Mouse (Mus musculus): ENCODE results near the gene BC030499. TPM values are rescaled to one million over a fixed set of nuclear protein-coding genes. Genes with fewer than 3 reads are reported as not detected.

The BC030499 gene
- polyA plus RNA-seq, 1 experiment from 2014 or later, result not detected

- no peaks in the 10 kb centered on the region for H3K9me3 ChIP-seq (ENCODE audit: control insufficient read depth, low read length)
- H3K27ac ChIP-seq (ENCODE audit: low read length), result no peak overlapping the region; the same call in 1 of the 2 replicates
- H3K36me3 ChIP-seq (ENCODE audit: control insufficient read depth, insufficient read depth), result no peaks in the 10 kb centered on the region
- peak overlapping the region; percentile 46 for H3K4me2 ChIP-seq (ENCODE audit: low read length)
- H3K4me3 ChIP-seq (replicated peaks; ENCODE audit: low read length), result peak overlapping the region; percentile 17
- H3K9ac ChIP-seq (replicated peaks; ENCODE audit: low read depth, low read length), result no peak overlapping the region
- H3K27me3 ChIP-seq (replicated peaks; ENCODE audit: control insufficient read depth, insufficient read depth, low read length), result no peaks in the 10 kb centered on the region
- no peak for ATAC-seq
- H3K4me1 ChIP-seq (replicated peaks; ENCODE audit: control insufficient read depth, insufficient read depth, low read length), result peaks cover 26% of the 10 kb centered on the region
- WGBS, result 55% methylated on average over 15 of the region's 15 CpGs
These were observed 33.6 kb downstream of the BC030499 start for GRCm38 (mm10) chr11:78324000-78324785.

- 84% methylated on average over 12 of the region's 12 CpGs for WGBS
- no peaks in the 10 kb centered on the region for H3K27me3 ChIP-seq (replicated peaks; ENCODE audit: control insufficient read depth, insufficient read depth, low read length)
- H3K27ac ChIP-seq (ENCODE audit: low read length), result no peak overlapping the region
- H3K4me3 ChIP-seq (replicated peaks; ENCODE audit: low read length), result 0 out of 2 replicates have a peak overlapping the region, but pooled peaks have one; percentile 17
- no peaks in the 10 kb centered on the region for H3K36me3 ChIP-seq (ENCODE audit: control insufficient read depth, insufficient read depth)
- ATAC-seq, result no peak
- peaks cover 31% of the 10 kb centered on the region for H3K4me1 ChIP-seq (replicated peaks; ENCODE audit: control insufficient read depth, insufficient read depth, low read length)
- no peak overlapping the region for H3K9ac ChIP-seq (replicated peaks; ENCODE audit: low read depth, low read length)
- peak overlapping the region; percentile 46 for H3K4me2 ChIP-seq (ENCODE audit: low read length)
- no peaks in the 10 kb centered on the region for H3K9me3 ChIP-seq (ENCODE audit: control insufficient read depth, low read length)
These were observed 34.3 kb downstream of the BC030499 start for GRCm38 (mm10) chr11:78324965-78325364.

GRCm38 (mm10) chr11:78327215-78327614 lies 36.6 kb downstream of the BC030499 start:
- Histone ChIP-seq H3K36me3 (ENCODE audit: control insufficient read depth, insufficient read depth) (no peaks in the 10 kb centered on the region), H3K4me3 (replicated peaks; ENCODE audit: low read length) (no peak overlapping the region), H3K4me2 (ENCODE audit: low read length) (no peak overlapping the region), H3K9me3 (ENCODE audit: control insufficient read depth, low read length) (no peaks in the 10 kb centered on the region), H3K4me1 (replicated peaks; ENCODE audit: control insufficient read depth, insufficient read depth, low read length) (peaks cover 27% of the 10 kb centered on the region), H3K27me3 (replicated peaks; ENCODE audit: control insufficient read depth, insufficient read depth, low read length) (no peaks in the 10 kb centered on the region), H3K27ac (ENCODE audit: low read length) (no peak overlapping the region), H3K9ac (replicated peaks; ENCODE audit: low read depth, low read length) (no peak overlapping the region)
- WGBS, result 90% methylated on average over 4 of the region's 4 CpGs
- no peak for ATAC-seq

- Histone ChIP-seq H3K4me2 (ENCODE audit: low read length) (peak within 1 kb of the TSS; percentile 79), H3K4me1 (replicated peaks; ENCODE audit: control insufficient read depth, insufficient read depth, low read length) (peaks cover 22% of the 10 kb centered on the region), H3K27me3 (replicated peaks; ENCODE audit: control insufficient read depth, insufficient read depth, low read length) (no peaks in the 10 kb centered on the region), H3K9ac (replicated peaks; ENCODE audit: low read depth, low read length) (peak within 1 kb of the TSS; percentile 87), H3K4me3 (replicated peaks; ENCODE audit: low read length) (peak within 1 kb of the TSS; percentile 82), H3K36me3 (ENCODE audit: control insufficient read depth, insufficient read depth) (no peaks in the 10 kb centered on the region), H3K27ac (ENCODE audit: low read length) (peak within 1 kb of the TSS; percentile 53), H3K9me3 (ENCODE audit: control insufficient read depth, low read length) (no peaks in the 10 kb centered on the region)
- 12% methylated on average over 37 of the region's 37 CpGs for WGBS
- peak; percentile 97 for ATAC-seq
These were observed 37.2 kb downstream of the BC030499 start, which contains the start of gene Pigs for GRCm38 (mm10) chr11:78327634-78328511. Gene Pigs, plus strand, starts transcription at chr11:78328415.

- H3K4me3 ChIP-seq (replicated peaks; ENCODE audit: low read length), result peak overlapping the region; percentile 82
- under 1% methylated on average over 35 of the region's 41 CpGs for WGBS
- no peaks in the 10 kb centered on the region for H3K9me3 ChIP-seq (ENCODE audit: control insufficient read depth, low read length)
- peak overlapping the region; percentile 78 for H3K4me2 ChIP-seq (ENCODE audit: low read length)
- peak overlapping the region; percentile 19 for H3K27ac ChIP-seq (ENCODE audit: low read length)
- H3K27me3 ChIP-seq (replicated peaks; ENCODE audit: control insufficient read depth, insufficient read depth, low read length), result no peaks in the 10 kb centered on the region
- H3K36me3 ChIP-seq (ENCODE audit: control insufficient read depth, insufficient read depth), result no peaks in the 10 kb centered on the region
- peaks cover 18% of the 10 kb centered on the region for H3K4me1 ChIP-seq (replicated peaks; ENCODE audit: control insufficient read depth, insufficient read depth, low read length)
- peak overlapping the region; percentile 87 for H3K9ac ChIP-seq (replicated peaks; ENCODE audit: low read depth, low read length)
- peak; percentile 68 for ATAC-seq
These were observed 37.9 kb downstream of the BC030499 start for GRCm38 (mm10) chr11:78328512-78329056.

GRCm38 (mm10) chr11:78332676-78333075 lies 42.0 kb downstream of the BC030499 start:
- peaks cover 11% of the 10 kb centered on the region for H3K4me1 ChIP-seq (replicated peaks; ENCODE audit: control insufficient read depth, insufficient read depth, low read length)
- no peaks in the 10 kb centered on the region for H3K27me3 ChIP-seq (replicated peaks; ENCODE audit: control insufficient read depth, insufficient read depth, low read length)
- no peaks in the 10 kb centered on the region for H3K9me3 ChIP-seq (ENCODE audit: control insufficient read depth, low read length)
- peaks cover 7% of the 10 kb centered on the region for H3K36me3 ChIP-seq (ENCODE audit: control insufficient read depth, insufficient read depth)
- no peak overlapping the region for H3K4me2 ChIP-seq (ENCODE audit: low read length)
- no peak overlapping the region for H3K4me3 ChIP-seq (replicated peaks; ENCODE audit: low read length)
- 95% methylated on average over 12 of the region's 12 CpGs for WGBS
- no peak overlapping the region for H3K27ac ChIP-seq (ENCODE audit: low read length)
- ATAC-seq, result no peak
- no peak overlapping the region for H3K9ac ChIP-seq (replicated peaks; ENCODE audit: low read depth, low read length)

GRCm38 (mm10) chr11:78333992-78334391 lies 43.4 kb downstream of the BC030499 start:
- H3K4me1 ChIP-seq (replicated peaks; ENCODE audit: control insufficient read depth, insufficient read depth, low read length), result peaks cover 8% of the 10 kb centered on the region
- H3K9ac ChIP-seq (replicated peaks; ENCODE audit: low read depth, low read length), result no peak overlapping the region
- no peak overlapping the region for H3K27ac ChIP-seq (ENCODE audit: low read length)
- no peaks in the 10 kb centered on the region for H3K9me3 ChIP-seq (ENCODE audit: control insufficient read depth, low read length)
- peaks cover 8% of the 10 kb centered on the region for H3K36me3 ChIP-seq (ENCODE audit: control insufficient read depth, insufficient read depth)
- H3K4me2 ChIP-seq (ENCODE audit: low read length), result no peak overlapping the region
- 96% methylated on average over 5 of the region's 5 CpGs for WGBS
- H3K4me3 ChIP-seq (replicated peaks; ENCODE audit: low read length), result no peak overlapping the region
- ATAC-seq, result no peak
- H3K27me3 ChIP-seq (replicated peaks; ENCODE audit: control insufficient read depth, insufficient read depth, low read length), result no peaks in the 10 kb centered on the region

- no peaks in the 10 kb centered on the region for H3K9me3 ChIP-seq (ENCODE audit: control insufficient read depth, low read length)
- no peaks in the 10 kb centered on the region for H3K4me1 ChIP-seq (replicated peaks; ENCODE audit: control insufficient read depth, insufficient read depth, low read length)
- H3K27ac ChIP-seq (ENCODE audit: low read length), result no peak overlapping the region
- no peak for ATAC-seq
- H3K27me3 ChIP-seq (replicated peaks; ENCODE audit: control insufficient read depth, insufficient read depth, low read length), result no peaks in the 10 kb centered on the region
- peaks cover 14% of the 10 kb centered on the region for H3K36me3 ChIP-seq (ENCODE audit: control insufficient read depth, insufficient read depth)
- no peak overlapping the region for H3K4me3 ChIP-seq (replicated peaks; ENCODE audit: low read length)
- no peak overlapping the region for H3K9ac ChIP-seq (replicated peaks; ENCODE audit: low read depth, low read length)
- WGBS, result 97% methylated on average over 8 of the region's 8 CpGs
- no peak overlapping the region for H3K4me2 ChIP-seq (ENCODE audit: low read length)
These were observed 46.4 kb downstream of the BC030499 start for GRCm38 (mm10) chr11:78337040-78337439.

GRCm38 (mm10) chr11:78341702-78342101 lies 51.1 kb downstream of the BC030499 start:
- H3K36me3 ChIP-seq (ENCODE audit: control insufficient read depth, insufficient read depth), result peaks cover 12% of the 10 kb centered on the region
- H3K4me2 ChIP-seq (ENCODE audit: low read length), result no peak overlapping the region
- no peaks in the 10 kb centered on the region for H3K9me3 ChIP-seq (ENCODE audit: control insufficient read depth, low read length)
- H3K27ac ChIP-seq (ENCODE audit: low read length), result no peak overlapping the region
- no peak overlapping the region for H3K4me3 ChIP-seq (replicated peaks; ENCODE audit: low read length)
- no peaks in the 10 kb centered on the region for H3K27me3 ChIP-seq (replicated peaks; ENCODE audit: control insufficient read depth, insufficient read depth, low read length)
- peaks cover 21% of the 10 kb centered on the region for H3K4me1 ChIP-seq (replicated peaks; ENCODE audit: control insufficient read depth, insufficient read depth, low read length)
- ATAC-seq, result no peak
- 85% methylated on average over 12 of the region's 12 CpGs for WGBS
- no peak overlapping the region for H3K9ac ChIP-seq (replicated peaks; ENCODE audit: low read depth, low read length)
